ENCODE assay signal across 10 mouse cellular contexts in genomic region chr6:83004872-83005271, GRCm38 (mm10). TPM values are rescaled to one million over a fixed set of nuclear protein-coding genes. Genes with fewer than 3 reads are reported as not detected.
DNase-seq lines count a peak whose midpoint lies in the region; ATAC-seq and TF ChIP-seq lines count a peak whose summit lies in the region.
"Had no signal": no experiment of that assay in that cellular context is flagged by ENCODE, and none has a peak within 500 bp of the region (broad histone marks: within the 10 kb centered on the region; RNA-seq: fewer than 3 reads in every experiment).

No protein-coding gene starts in this region.

- no peaks in the 10 kb centered on the region for H3K36me3 ChIP-seq in stomach, embryonic 16.5 days (ENCODE audit: control insufficient read depth, insufficient read depth, low read length)
- H3K36me3 ChIP-seq in stomach, postnatal 0 days (ENCODE audit: control insufficient read depth, insufficient read depth, low read length), result no peaks in the 10 kb centered on the region
- H3K36me3 ChIP-seq in liver, embryonic 12.5 days, result no peaks in the 10 kb centered on the region
- no peaks in the 10 kb centered on the region for H3K36me3 ChIP-seq in intestine, embryonic 16.5 days (ENCODE audit: control insufficient read depth, insufficient read depth, low read length)
- H3K36me3 ChIP-seq: limb, embryonic 15.5 days had no signal

- H3K4me1 ChIP-seq in stomach, embryonic 16.5 days (ENCODE audit: control insufficient read depth, insufficient read depth, low read length), result 0 out of 2 replicates have a peak, but pooled peaks cover under 1% of the 10 kb centered on the region
- H3K4me1 ChIP-seq in stomach, postnatal 0 days (replicated peaks; ENCODE audit: control insufficient read depth, insufficient read depth), result no peaks in the 10 kb centered on the region
- peaks cover 27% of the 10 kb centered on the region for H3K4me1 ChIP-seq in liver, embryonic 12.5 days
- H3K4me1 ChIP-seq in intestine, embryonic 16.5 days (ENCODE audit: control insufficient read depth, insufficient read depth, low read length), result no peaks in the 10 kb centered on the region

- no peaks in the 10 kb centered on the region for H3K27me3 ChIP-seq in stomach, embryonic 16.5 days (ENCODE audit: control insufficient read depth, insufficient read depth, low read length)
- no peaks in the 10 kb centered on the region for H3K27me3 ChIP-seq in stomach, postnatal 0 days (ENCODE audit: control insufficient read depth, insufficient read depth, low read length)
- no peaks in the 10 kb centered on the region for H3K27me3 ChIP-seq in liver, embryonic 12.5 days (replicated peaks)
- no peaks in the 10 kb centered on the region for H3K27me3 ChIP-seq in intestine, embryonic 16.5 days (replicated peaks; ENCODE audit: control insufficient read depth, insufficient read depth, low read length)
- H3K27me3 ChIP-seq: limb, embryonic 15.5 days had no signal

- no peak overlapping the region for H3K4me3 ChIP-seq in stomach, embryonic 16.5 days (replicated peaks; ENCODE audit: low read length)
- H3K4me3 ChIP-seq in stomach, postnatal 0 days (ENCODE audit: low read depth, low read length), result no peak overlapping the region
- no peak overlapping the region for H3K4me3 ChIP-seq in liver, embryonic 12.5 days
- no peak overlapping the region for H3K4me3 ChIP-seq in intestine, embryonic 16.5 days (ENCODE audit: low read length)
- H3K4me3 ChIP-seq: limb, embryonic 15.5 days had no signal

- no peak for TF ChIP-seq CTCF in stomach, postnatal 0 days (IDR thresholded peaks at IDR 0.05; ENCODE audit: low read depth)

- peak overlapping the region; percentile 9; the same call in 1 of the 2 replicates for H3K27ac ChIP-seq in stomach, embryonic 16.5 days (ENCODE audit: low read length)
- H3K27ac ChIP-seq in stomach, postnatal 0 days (replicated peaks), result no peak overlapping the region
- H3K27ac ChIP-seq in liver, embryonic 12.5 days, result peak overlapping the region; percentile 74
- no peak overlapping the region for H3K27ac ChIP-seq in intestine, embryonic 16.5 days (ENCODE audit: low read length)
- H3K27ac ChIP-seq: limb, embryonic 15.5 days had no signal

- no peak overlapping the region for H3K9ac ChIP-seq in stomach, embryonic 16.5 days (ENCODE audit: low read length)
- H3K9ac ChIP-seq in stomach, postnatal 0 days (ENCODE audit: low read length), result no peak overlapping the region
- peak overlapping the region; percentile 17; the same call in 1 of the 2 replicates for H3K9ac ChIP-seq in liver, embryonic 12.5 days
- H3K9ac ChIP-seq in intestine, embryonic 16.5 days (ENCODE audit: low read depth, low read length), result no peak overlapping the region
- H3K9ac ChIP-seq: limb, embryonic 15.5 days had no signal

- no peaks in the 10 kb centered on the region for H3K9me3 ChIP-seq in stomach, embryonic 16.5 days (replicated peaks; ENCODE audit: control insufficient read depth, low read length)
- no peaks in the 10 kb centered on the region for H3K9me3 ChIP-seq in stomach, postnatal 0 days (ENCODE audit: control insufficient read depth, low read length)
- no peaks in the 10 kb centered on the region for H3K9me3 ChIP-seq in liver, embryonic 12.5 days (replicated peaks)
- H3K9me3 ChIP-seq in intestine, embryonic 16.5 days (ENCODE audit: control insufficient read depth, low read length), result no peaks in the 10 kb centered on the region
- H3K9me3 ChIP-seq: limb, embryonic 15.5 days had no signal

- no peak for ATAC-seq in stomach, embryonic 16.5 days (ENCODE audit: insufficient read depth, low FRiP score)
- ATAC-seq in stomach, postnatal 0 days (ENCODE audit: low FRiP score, low TSS enrichment), result no peak
- 0 out of 2 replicates have a peak, but pooled peaks have one; percentile 24 for ATAC-seq in liver, embryonic 12.5 days
- ATAC-seq in intestine, embryonic 16.5 days, result no peak
- ATAC-seq in cerebellum, adult (ENCODE audit: insufficient number of reproducible peaks, low FRiP score, low TSS enrichment), result no peak

- H3K4me2 ChIP-seq in stomach, embryonic 16.5 days (ENCODE audit: low read depth, low read length), result no peak overlapping the region
- no peak overlapping the region for H3K4me2 ChIP-seq in stomach, postnatal 0 days (replicated peaks; ENCODE audit: low read depth)
- H3K4me2 ChIP-seq in liver, embryonic 12.5 days, result no peak overlapping the region
- H3K4me2 ChIP-seq in intestine, embryonic 16.5 days (ENCODE audit: low read depth, low read length), result no peak overlapping the region
- H3K4me2 ChIP-seq: limb, embryonic 15.5 days had no signal

- TF ChIP-seq EP300 in stomach, postnatal 0 days (optimal IDR thresholded peaks at IDR 0.05), result no peak

- DNase-seq in stomach, postnatal 0 days (ENCODE audit: low spot score), result no peak
- peak; percentile 98 for DNase-seq in heart, adult 11 months
- peak; percentile 63 to 73 for DNase-seq in spleen, postnatal 4 days (ENCODE audit: low spot score in 2 of 2)
- no peak for DNase-seq in cerebellum, postnatal 25 days
- DNase-seq: embryo, embryonic 11 days had no signal

- 59% methylated on average over 7 of the region's 7 CpGs for WGBS in stomach, embryonic 16.5 days
- 55% methylated on average over 7 of the region's 7 CpGs for WGBS in stomach, postnatal 0 days
- WGBS in liver, embryonic 12.5 days (ENCODE audit: insufficient replicate concordance), result 26% methylated on average over 7 of the region's 7 CpGs
- WGBS in intestine, embryonic 16.5 days, result 62% methylated on average over 7 of the region's 7 CpGs

RNA-seq across cellular contexts. Expression of gene Dok1, which starts 28.4 kb away (rescaled TPM):
- polyA plus RNA-seq in stomach, embryonic 16.5 days (2015; fragmentation: Nextera tagmentation; extraction: Ambion mirVana), result 10.5 and 11.3 TPM in 2 replicates
- 8.3 TPM in 2 replicates for polyA plus RNA-seq in stomach, postnatal 0 days (2015; fragmentation: Nextera tagmentation; extraction: Ambion mirVana)
- polyA plus RNA-seq in liver, embryonic 12.5 days (2016; fragmentation: Nextera tagmentation; extraction: Ambion mirVana), result 22.2 and 22.6 TPM in 2 replicates
- 9.5 and 9.6 TPM in 2 replicates for polyA plus RNA-seq in intestine, embryonic 16.5 days (2015; fragmentation: Nextera tagmentation; extraction: Ambion mirVana)

RNA-seq across cellular contexts. Expression of gene Loxl3, which starts 29.1 kb away (rescaled TPM):
- polyA plus RNA-seq in stomach, embryonic 16.5 days (2015; fragmentation: Nextera tagmentation; extraction: Ambion mirVana), result 19.4 and 19.5 TPM in 2 replicates
- 5.5 and 6.1 TPM in 2 replicates for polyA plus RNA-seq in stomach, postnatal 0 days (2015; fragmentation: Nextera tagmentation; extraction: Ambion mirVana)
- 3.1 and 3.2 TPM in 2 replicates for polyA plus RNA-seq in liver, embryonic 12.5 days (2016; fragmentation: Nextera tagmentation; extraction: Ambion mirVana)
- 11.3 and 11.9 TPM in 2 replicates for polyA plus RNA-seq in intestine, embryonic 16.5 days (2015; fragmentation: Nextera tagmentation; extraction: Ambion mirVana)

RNA-seq across cellular contexts. Expression of gene Aup1, which starts 49.4 kb away (rescaled TPM):
- polyA plus RNA-seq in stomach, embryonic 16.5 days (2015; fragmentation: Nextera tagmentation; extraction: Ambion mirVana), result 228 and 235 TPM in 2 replicates
- polyA plus RNA-seq in stomach, postnatal 0 days (2015; fragmentation: Nextera tagmentation; extraction: Ambion mirVana), result 135 and 150 TPM in 2 replicates
- polyA plus RNA-seq in liver, embryonic 12.5 days (2016; fragmentation: Nextera tagmentation; extraction: Ambion mirVana), result 215 and 233 TPM in 2 replicates
- 258 and 265 TPM in 2 replicates for polyA plus RNA-seq in intestine, embryonic 16.5 days (2015; fragmentation: Nextera tagmentation; extraction: Ambion mirVana)

RNA-seq across cellular contexts. Expression of gene Htra2, which starts 50.2 kb away (rescaled TPM):
- polyA plus RNA-seq in stomach, embryonic 16.5 days (2015; fragmentation: Nextera tagmentation; extraction: Ambion mirVana), result 66.5 and 72.3 TPM in 2 replicates
- polyA plus RNA-seq in stomach, postnatal 0 days (2015; fragmentation: Nextera tagmentation; extraction: Ambion mirVana), result 31.3 and 35.7 TPM in 2 replicates
- polyA plus RNA-seq in liver, embryonic 12.5 days (2016; fragmentation: Nextera tagmentation; extraction: Ambion mirVana), result 147 and 154 TPM in 2 replicates
- polyA plus RNA-seq in intestine, embryonic 16.5 days (2015; fragmentation: Nextera tagmentation; extraction: Ambion mirVana), result 66.0 and 68.5 TPM in 2 replicates

RNA-seq across cellular contexts. Expression of gene Dqx1, which starts 52.8 kb away (rescaled TPM):
- polyA plus RNA-seq in stomach, embryonic 16.5 days (2015; fragmentation: Nextera tagmentation; extraction: Ambion mirVana), result 6.0 and 6.4 TPM in 2 replicates
- polyA plus RNA-seq in stomach, postnatal 0 days (2015; fragmentation: Nextera tagmentation; extraction: Ambion mirVana), result 5.4 and 5.8 TPM in 2 replicates
- polyA plus RNA-seq in liver, embryonic 12.5 days (2016; fragmentation: Nextera tagmentation; extraction: Ambion mirVana), result 5.0 and 5.4 TPM in 2 replicates
- 24.0 and 28.7 TPM in 2 replicates for polyA plus RNA-seq in intestine, embryonic 16.5 days (2015; fragmentation: Nextera tagmentation; extraction: Ambion mirVana)

Comparison
In these comparisons a context has a peak if more than half of its experiments do, and no peak if none do; other contexts are left out.
1. H3K27ac ChIP-seq: peak in stomach, embryonic 16.5 days (single experiment) and liver, embryonic 12.5 days (single experiment); none in stomach, postnatal 0 days (single experiment) and intestine, embryonic 16.5 days (single experiment).
2. DNase-seq: peak in heart, adult 11 months (single experiment) and spleen, postnatal 4 days (2 of 2); none in stomach, postnatal 0 days (single experiment) and cerebellum, postnatal 25 days (0 of 2).